Mouse (Mus musculus): ENCODE data around the gene Adipoq.

DNA sequence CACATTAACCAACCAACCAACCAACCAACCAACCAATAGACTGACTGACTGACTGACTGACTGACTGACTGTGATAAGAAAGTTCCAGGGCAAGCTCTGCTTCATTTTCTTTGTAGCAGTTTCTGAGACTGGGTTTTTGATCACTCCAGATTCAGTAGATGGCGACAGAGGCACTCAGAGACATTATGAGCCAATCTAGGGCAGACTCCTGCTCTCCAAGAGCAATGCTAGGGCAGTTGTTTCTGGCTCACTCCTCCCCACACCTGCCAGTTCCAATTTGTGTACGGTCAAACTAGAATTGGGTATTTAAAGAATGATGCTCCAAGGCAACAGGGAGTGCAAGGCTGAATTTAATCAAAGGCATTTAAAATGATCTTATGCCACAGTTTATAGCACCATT is 5.1 kb downstream of the Adipoq start:
- TF ChIP-seq MAX (IDR thresholded peaks at IDR 0.05) (no peak), MYOG (IDR thresholded peaks at IDR 0.05; ENCODE audit: control insufficient read depth, extremely low read depth, insufficient read length) (no peak), CTCF (IDR thresholded peaks at IDR 0.05; ENCODE audit: control insufficient read depth, insufficient read depth, insufficient read length) (no peak), MYOD1 (IDR thresholded peaks at IDR 0.05; ENCODE audit: control insufficient read depth, insufficient read length, low read depth) (no peak), USF1 (IDR thresholded peaks at IDR 0.05; ENCODE audit: low read depth) (no peak)

Measured in C2C12 (cell line).